8 mouse cellular contexts compared by ENCODE assay signal in the genomic region with DNA sequence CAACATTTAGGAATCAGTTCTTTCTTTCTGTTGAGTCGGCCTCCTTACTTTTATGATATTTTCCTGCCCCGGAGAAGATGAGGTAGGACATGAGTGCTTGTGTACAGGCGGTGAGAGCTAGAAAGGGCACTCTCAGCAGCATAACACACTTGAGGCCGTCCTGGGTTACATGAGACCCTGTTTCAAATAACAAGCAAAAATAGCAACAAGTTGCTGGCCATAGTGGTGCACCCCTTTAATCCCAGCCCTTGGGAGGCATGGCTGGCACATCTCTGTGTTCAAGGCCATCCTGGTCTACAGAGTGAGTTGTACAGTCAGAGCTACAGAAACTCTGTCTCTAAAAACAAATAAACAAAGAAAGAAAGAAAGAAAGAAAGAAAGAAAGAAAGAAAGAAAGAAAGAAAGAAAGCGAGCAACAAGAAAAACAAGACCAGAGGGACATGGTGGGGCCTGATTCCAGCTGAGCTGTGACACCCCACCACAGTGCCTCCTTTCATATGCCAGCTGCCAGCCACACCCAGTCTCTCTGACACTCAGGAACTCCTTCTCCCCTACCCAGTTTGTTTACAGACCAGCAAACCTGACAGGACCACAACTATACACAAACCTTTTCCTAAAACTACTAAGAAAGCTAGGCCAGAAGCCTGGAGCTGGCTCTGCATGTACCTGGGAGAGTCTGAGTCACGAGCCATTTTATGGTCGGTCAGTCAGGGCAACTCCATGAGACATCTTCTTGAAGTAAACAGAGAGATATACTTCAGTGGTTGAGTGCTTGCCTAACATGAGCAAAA. TPM values are rescaled to one million over a fixed set of nuclear protein-coding genes. Genes with fewer than 3 reads are reported as not detected.
DNase-seq lines count a peak whose midpoint lies in the region; ATAC-seq and TF ChIP-seq lines count a peak whose summit lies in the region.

No protein-coding gene starts in this region.

- no peaks in the 10 kb centered on the region for H3K9me3 ChIP-seq in embryonic facial prominence, embryonic 10.5 days
- no peaks in the 10 kb centered on the region for H3K9me3 ChIP-seq in intestine, embryonic 16.5 days (ENCODE audit: control insufficient read depth, low read length)
- no peaks in the 10 kb centered on the region for H3K9me3 ChIP-seq in midbrain, embryonic 16.5 days (replicated peaks; ENCODE audit: control insufficient read depth, low read length, poor library complexity, severe bottlenecking)

- no peak overlapping the region for H3K4me3 ChIP-seq in cerebellum, adult 2 months (replicated peaks; ENCODE audit: insufficient read depth, low read depth, low read length)
- H3K4me3 ChIP-seq in embryonic facial prominence, embryonic 10.5 days = peak overlapping the region; percentile 73
- peak overlapping the region; percentile 49 for H3K4me3 ChIP-seq in intestine, embryonic 16.5 days (ENCODE audit: low read length)
- H3K4me3 ChIP-seq in midbrain, embryonic 16.5 days (ENCODE audit: low read depth, low read length) = no peak overlapping the region

- H3K4me1 ChIP-seq in cerebellum, adult 2 months (ENCODE audit: control insufficient read depth, insufficient read depth, low read length) = peaks cover 6% of the 10 kb centered on the region; the same call in 1 of the 2 replicates
- H3K4me1 ChIP-seq in embryonic facial prominence, embryonic 10.5 days = peaks cover 32% of the 10 kb centered on the region
- H3K4me1 ChIP-seq in intestine, embryonic 16.5 days (ENCODE audit: control insufficient read depth, insufficient read depth, low read length) = peaks cover 20% of the 10 kb centered on the region
- H3K4me1 ChIP-seq in midbrain, embryonic 16.5 days (ENCODE audit: control insufficient read depth, insufficient read depth, low read length) = peaks cover 21% of the 10 kb centered on the region

- peak overlapping the region; percentile 71 for H3K9ac ChIP-seq in intestine, embryonic 16.5 days (ENCODE audit: low read depth, low read length)
- peak overlapping the region; percentile 63; the same call in 1 of the 2 replicates for H3K9ac ChIP-seq in midbrain, embryonic 16.5 days (ENCODE audit: low read depth, low read length)

- H3K27me3 ChIP-seq in cerebellum, adult 2 months (ENCODE audit: control insufficient read depth, insufficient read depth, low read length) = no peaks in the 10 kb centered on the region
- no peaks in the 10 kb centered on the region for H3K27me3 ChIP-seq in embryonic facial prominence, embryonic 10.5 days (replicated peaks; ENCODE audit: low read depth, poor library complexity, severe bottlenecking)
- H3K27me3 ChIP-seq in intestine, embryonic 16.5 days (replicated peaks; ENCODE audit: control insufficient read depth, insufficient read depth, low read length) = no peaks in the 10 kb centered on the region
- H3K27me3 ChIP-seq in midbrain, embryonic 16.5 days (ENCODE audit: control insufficient read depth, insufficient read depth, low read depth, low read length) = no peaks in the 10 kb centered on the region

- WGBS in cerebellum, adult 2 months = 59% methylated on average over 7 of the region's 7 CpGs
- WGBS in embryonic facial prominence, embryonic 10.5 days = 81% methylated on average over 7 of the region's 7 CpGs
- 66% methylated on average over 7 of the region's 7 CpGs for WGBS in intestine, embryonic 16.5 days
- 83% methylated on average over 7 of the region's 7 CpGs for WGBS in midbrain, embryonic 16.5 days

- TF ChIP-seq POLR2A in cerebellum, adult 2 months (IDR thresholded peaks at IDR 0.05; ENCODE audit: borderline replicate concordance, insufficient read depth, low read length) = 0 out of 2 replicates have a peak, but pooled peaks have one; percentile 2

- ATAC-seq in intestine, embryonic 16.5 days = no peak
- no peak for ATAC-seq in midbrain, embryonic 16.5 days

- DNase-seq in cerebellum, adult 2 months = no peak
- no peak for DNase-seq in cerebellum, adult 9-10 months
- no peak for DNase-seq in embryonic facial prominence, embryonic 10.5 days (ENCODE audit: low spot score)
- no peak for DNase-seq in yolk sac, embryonic 10.5 days (ENCODE audit: low spot score)
- no peak for DNase-seq in left cerebral cortex, postnatal 36 days (ENCODE audit: low spot score in 2 of 2)
- no peak for DNase-seq in spleen, postnatal 10 days (ENCODE audit: low spot score in 2 of 2)

- intact Hi-C loops in left cerebral cortex, postnatal 36 days (cut with DNase I) = no loop called here

- H3K36me3 ChIP-seq in embryonic facial prominence, embryonic 10.5 days (replicated peaks) = peaks cover 14% of the 10 kb centered on the region; the same call in 1 of the 2 replicates
- H3K36me3 ChIP-seq in intestine, embryonic 16.5 days (ENCODE audit: control insufficient read depth, insufficient read depth, low read length) = no peaks in the 10 kb centered on the region
- H3K36me3 ChIP-seq in midbrain, embryonic 16.5 days (ENCODE audit: control insufficient read depth, insufficient read depth, low read length) = peaks cover 2% of the 10 kb centered on the region

- peak overlapping the region; percentile 76 for H3K4me2 ChIP-seq in intestine, embryonic 16.5 days (ENCODE audit: low read depth, low read length)
- peak overlapping the region; percentile 68 for H3K4me2 ChIP-seq in midbrain, embryonic 16.5 days (ENCODE audit: low read length)

- no peak for TF ChIP-seq CTCF in cerebellum, adult 2 months (IDR thresholded peaks at IDR 0.05; ENCODE audit: borderline replicate concordance, insufficient read depth, low read depth, low read length)

- H3K27ac ChIP-seq in cerebellum, adult 2 months (ENCODE audit: insufficient read depth, low read length) = no peak overlapping the region
- peak overlapping the region; percentile 97 for H3K27ac ChIP-seq in embryonic facial prominence, embryonic 10.5 days (replicated peaks)
- H3K27ac ChIP-seq in intestine, embryonic 16.5 days (ENCODE audit: low read length) = peak overlapping the region; percentile 90
- H3K27ac ChIP-seq in midbrain, embryonic 16.5 days (ENCODE audit: low read length) = peak overlapping the region; percentile 95

RNA-seq across cellular contexts. Expression of a gene that starts 9.8 kb away (rescaled TPM):
- 90.5 and 91.6 TPM in 2 replicates for polyA plus RNA-seq in cerebellum, adult 2 months (2012; rRNA removed)
- 7.7 and 9.8 TPM in 2 replicates for polyA plus RNA-seq in embryonic facial prominence, embryonic 10.5 days (2016; fragmentation: Nextera tagmentation; extraction: Ambion mirVana)
- polyA plus RNA-seq in intestine, embryonic 16.5 days (2015; fragmentation: Nextera tagmentation; extraction: Ambion mirVana) = 16.5 and 18.2 TPM in 2 replicates
- 95.9 and 101 TPM in 2 replicates for polyA plus RNA-seq in midbrain, embryonic 16.5 days (2015; fragmentation: Nextera tagmentation; extraction: Ambion mirVana)
- total RNA-seq in left cerebral cortex, postnatal 36 days (2021) = 100 to 1,000 TPM; 118 to 119 TPM

RNA-seq across cellular contexts. Expression of a gene that starts 11.6 kb away (rescaled TPM):
- 7.6 and 9.1 TPM in 2 replicates for polyA plus RNA-seq in cerebellum, adult 2 months (2012; rRNA removed)
- 0.27 and 0.65 TPM in 2 replicates for polyA plus RNA-seq in embryonic facial prominence, embryonic 10.5 days (2016; fragmentation: Nextera tagmentation; extraction: Ambion mirVana)
- polyA plus RNA-seq in intestine, embryonic 16.5 days (2015; fragmentation: Nextera tagmentation; extraction: Ambion mirVana) = 0.43 and 0.49 TPM in 2 replicates
- polyA plus RNA-seq in midbrain, embryonic 16.5 days (2015; fragmentation: Nextera tagmentation; extraction: Ambion mirVana) = 2.9 and 3.9 TPM in 2 replicates
- total RNA-seq in left cerebral cortex, postnatal 36 days (2021) = 1 to 10 TPM; 3.3 to 5.8 TPM

RNA-seq across cellular contexts. Expression of a gene that starts 17.9 kb away (rescaled TPM):
- polyA plus RNA-seq in cerebellum, adult 2 months (2012; rRNA removed) = 13.4 and 15.0 TPM in 2 replicates
- polyA plus RNA-seq in embryonic facial prominence, embryonic 10.5 days (2016; fragmentation: Nextera tagmentation; extraction: Ambion mirVana) = 3.7 and 6.7 TPM in 2 replicates
- polyA plus RNA-seq in intestine, embryonic 16.5 days (2015; fragmentation: Nextera tagmentation; extraction: Ambion mirVana) = 2.0 and 2.1 TPM in 2 replicates
- 1.3 and 1.9 TPM in 2 replicates for polyA plus RNA-seq in midbrain, embryonic 16.5 days (2015; fragmentation: Nextera tagmentation; extraction: Ambion mirVana)
- 1 to 10 TPM; 3.4 to 4.1 TPM for total RNA-seq in left cerebral cortex, postnatal 36 days (2021)

RNA-seq across cellular contexts. Expression of a gene that starts 42.9 kb away (rescaled TPM):
- 54.1 and 56.3 TPM in 2 replicates for polyA plus RNA-seq in cerebellum, adult 2 months (2012; rRNA removed)
- 69.8 and 75.0 TPM in 2 replicates for polyA plus RNA-seq in embryonic facial prominence, embryonic 10.5 days (2016; fragmentation: Nextera tagmentation; extraction: Ambion mirVana)
- polyA plus RNA-seq in intestine, embryonic 16.5 days (2015; fragmentation: Nextera tagmentation; extraction: Ambion mirVana) = 33.6 and 34.7 TPM in 2 replicates
- 15.5 and 17.2 TPM in 2 replicates for polyA plus RNA-seq in midbrain, embryonic 16.5 days (2015; fragmentation: Nextera tagmentation; extraction: Ambion mirVana)
- total RNA-seq in left cerebral cortex, postnatal 36 days (2021) = 10 to 100 TPM; 36.2 to 36.3 TPM

RNA-seq across cellular contexts. Expression of a gene that starts 50.9 kb away (rescaled TPM):
- 86.7 and 88.3 TPM in 2 replicates for polyA plus RNA-seq in cerebellum, adult 2 months (2012; rRNA removed)
- polyA plus RNA-seq in embryonic facial prominence, embryonic 10.5 days (2016; fragmentation: Nextera tagmentation; extraction: Ambion mirVana) = 70.6 and 74.8 TPM in 2 replicates
- 74.7 and 76.4 TPM in 2 replicates for polyA plus RNA-seq in intestine, embryonic 16.5 days (2015; fragmentation: Nextera tagmentation; extraction: Ambion mirVana)
- polyA plus RNA-seq in midbrain, embryonic 16.5 days (2015; fragmentation: Nextera tagmentation; extraction: Ambion mirVana) = 88.6 and 92.9 TPM in 2 replicates
- total RNA-seq in left cerebral cortex, postnatal 36 days (2021) = 10 to 100 TPM; 36.1 to 47.5 TPM

Comparison
In these comparisons a context has a peak if more than half of its experiments do, and no peak if none do; other contexts are left out.
1. H3K4me3 ChIP-seq: peak in embryonic facial prominence, embryonic 10.5 days (single experiment) and intestine, embryonic 16.5 days (single experiment); none in cerebellum, adult 2 months (single experiment) and midbrain, embryonic 16.5 days (single experiment).